Mouse (Mus musculus): ENCODE measurements at regions not wholly inside any gene's neighbourhood (a gene's known extent, or its start where the extent isn't known, plus 50 kb on each side); places are given as distances from the start of the nearest gene placed in this dataset.
"Not testable (repeated sequence)": the region's sequence is repeated elsewhere in the genome, so short reads cannot be mapped to it uniquely, and the experiment has no call there.

DNA sequence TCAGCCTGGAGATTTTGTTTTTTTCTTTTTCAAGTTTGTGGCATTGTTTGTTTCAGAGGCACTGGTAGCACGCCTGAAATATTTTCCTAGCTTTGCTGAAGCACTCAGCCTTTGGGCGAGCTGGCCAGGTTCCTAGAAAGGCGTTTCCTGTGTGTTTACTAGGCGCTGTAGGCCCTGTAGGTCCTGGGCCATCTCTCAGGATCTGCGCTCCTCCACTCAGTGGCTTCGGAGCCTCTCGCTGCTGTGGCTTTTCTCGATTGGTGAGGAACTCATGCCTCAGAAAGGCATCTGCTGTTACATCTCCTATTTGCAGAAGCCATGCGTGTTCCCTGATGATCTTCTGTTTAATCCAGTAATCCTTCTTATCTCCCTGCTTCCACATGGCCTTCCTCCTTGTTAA lies 188.0 kb upstream of the Plcz1 start:
- no peak for DNase-seq (ENCODE audit: low spot score)

DNA sequence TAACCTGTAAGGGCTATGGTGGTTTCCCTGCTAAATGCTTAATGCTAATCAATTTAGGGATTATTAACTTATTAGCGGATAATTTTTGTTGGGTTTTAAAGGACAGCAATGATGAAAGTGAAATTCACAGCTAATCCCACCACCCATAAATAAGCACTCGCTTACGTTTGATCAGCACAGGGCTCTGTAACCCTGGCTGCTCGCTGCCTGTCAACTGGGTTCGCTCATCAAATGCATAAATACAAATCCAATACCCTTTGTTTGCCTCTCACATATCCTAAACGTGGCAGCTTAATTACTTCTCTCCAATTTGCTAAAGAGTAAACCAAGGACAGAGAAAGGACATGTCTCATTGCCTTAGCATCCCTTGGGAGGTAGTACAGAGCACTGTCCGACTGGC lies 187.5 kb upstream of the Plcz1 start:
- no peak for DNase-seq (ENCODE audit: low spot score)

DNA sequence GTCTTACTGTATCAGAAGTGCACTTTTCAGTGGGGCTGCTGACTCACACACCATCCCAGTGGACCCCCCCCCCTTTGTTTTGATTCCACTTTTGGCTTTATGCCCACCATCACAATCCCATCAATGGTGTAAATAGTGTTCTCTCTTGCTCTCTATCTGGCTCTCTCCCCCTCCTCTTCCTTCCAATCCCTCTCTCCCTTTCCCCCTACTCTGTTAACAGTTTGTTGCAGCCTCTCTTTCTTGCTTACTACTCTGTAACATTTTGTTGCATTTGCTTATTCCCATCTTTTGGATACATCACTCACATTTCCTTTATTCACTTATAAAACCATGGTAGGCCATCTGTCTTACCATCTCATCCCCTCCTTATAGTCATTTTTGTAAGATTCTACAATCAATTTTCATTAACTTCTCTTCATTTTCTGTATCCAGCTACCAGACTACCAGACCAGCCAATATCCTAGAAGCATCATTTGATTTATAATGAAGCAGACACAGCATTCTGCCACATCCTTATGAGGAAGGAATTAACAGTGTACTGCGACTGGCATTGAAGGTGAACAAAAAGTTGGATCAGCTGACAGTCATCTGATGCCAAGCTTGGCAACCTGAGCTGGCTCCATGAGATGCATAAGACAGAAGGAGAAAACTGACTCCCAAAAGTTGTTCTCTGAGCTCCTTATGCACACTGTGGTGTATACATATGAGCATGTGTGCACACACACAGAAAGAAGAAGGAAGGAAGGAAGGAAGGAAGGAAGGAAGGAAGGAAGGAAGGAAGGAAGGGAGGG lies 181.5 kb upstream of the Plcz1 start:
- DNase-seq (ENCODE audit: low spot score) = no peak

DNA sequence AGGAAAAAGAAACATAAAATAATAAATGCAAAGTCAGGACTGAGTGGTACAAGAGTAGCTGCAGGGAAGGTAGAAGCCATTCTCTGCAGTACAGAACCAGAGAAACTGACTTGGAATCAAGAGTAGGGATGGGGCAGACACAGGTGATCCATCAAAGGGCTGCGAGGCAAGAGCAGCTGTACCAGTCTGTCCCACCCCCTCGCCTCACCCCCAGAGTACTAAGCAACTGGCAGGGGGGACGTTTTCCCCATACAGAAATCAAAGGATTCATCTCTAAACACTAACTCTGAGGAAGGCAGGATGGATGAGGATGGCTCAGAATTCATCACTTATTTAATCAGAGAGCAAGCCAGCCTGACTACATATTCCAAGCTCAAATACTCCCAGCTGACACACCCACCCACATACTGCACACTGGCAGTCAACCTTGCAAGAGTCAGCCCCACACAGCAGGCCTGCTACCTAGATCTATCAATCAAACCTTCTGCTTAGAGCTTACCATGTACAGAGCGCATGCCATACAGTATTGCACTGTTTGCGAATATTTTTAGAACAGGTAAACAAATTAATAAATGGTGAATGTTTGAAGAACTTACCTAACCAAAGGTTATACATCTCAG lies 180.5 kb upstream of the Plcz1 start:
- no peak for DNase-seq (ENCODE audit: low spot score)

DNA sequence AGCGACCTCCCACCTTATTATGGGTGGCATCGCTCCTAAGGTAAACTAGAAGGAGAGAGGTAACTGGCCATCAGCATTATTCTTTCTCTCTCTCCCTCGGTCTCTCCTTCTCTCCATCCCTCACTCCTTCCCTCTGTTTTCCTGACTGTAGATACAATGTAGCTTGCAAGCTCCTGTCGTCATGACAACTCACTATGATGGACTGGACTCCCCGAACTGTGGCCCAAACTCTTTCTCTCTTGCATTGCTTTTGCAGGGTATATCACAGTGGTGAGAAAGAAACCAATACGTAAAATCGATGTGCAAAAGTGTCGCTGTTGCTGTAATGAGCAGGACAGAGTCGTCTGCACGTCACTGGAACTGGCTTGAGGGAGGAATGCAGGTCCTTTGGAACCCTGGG lies 177.5 kb upstream of the Plcz1 start:
- no peak for DNase-seq (ENCODE audit: low spot score)

DNA sequence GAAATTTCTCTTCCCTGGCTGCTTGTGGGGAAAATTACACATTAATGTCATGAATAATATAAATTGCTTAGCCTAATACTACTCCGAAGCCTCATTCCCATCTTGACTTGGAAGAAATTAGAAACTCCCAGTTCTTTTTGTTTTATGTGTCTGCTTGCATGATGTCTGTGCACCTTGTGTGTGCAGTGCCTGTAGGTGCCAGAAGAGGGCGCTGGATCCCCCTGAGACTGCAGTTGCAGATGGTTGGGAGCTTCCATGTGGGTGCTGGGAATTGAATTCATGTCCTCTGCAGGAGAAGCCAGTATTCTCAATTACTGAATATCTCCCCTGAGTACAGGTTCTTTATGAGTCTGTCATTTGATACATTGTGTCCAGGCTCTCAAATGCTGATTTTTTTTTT lies 171.1 kb upstream of the Plcz1 start:
- DNase-seq (ENCODE audit: low spot score) = no peak

DNA sequence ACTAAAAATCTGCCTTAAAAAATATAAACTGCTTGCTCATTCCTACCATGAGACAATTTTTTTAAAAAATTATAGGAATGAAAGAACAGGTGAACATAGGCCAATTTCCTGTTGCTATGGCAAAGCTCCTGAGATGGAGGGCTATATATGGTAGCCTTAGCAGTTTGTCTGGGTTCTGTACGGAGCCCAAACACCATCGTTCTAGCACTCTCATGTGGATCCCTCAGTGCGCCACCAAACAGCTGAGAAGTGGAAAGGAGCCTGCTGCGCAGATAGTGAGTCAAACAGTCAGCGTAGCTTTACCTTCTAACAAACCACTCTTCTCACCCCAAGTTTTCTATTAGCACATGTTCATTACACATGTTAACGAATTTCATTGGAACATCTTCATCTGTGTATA lies 168.9 kb upstream of the Plcz1 start:
- DNase-seq (ENCODE audit: low spot score) = no peak

DNA sequence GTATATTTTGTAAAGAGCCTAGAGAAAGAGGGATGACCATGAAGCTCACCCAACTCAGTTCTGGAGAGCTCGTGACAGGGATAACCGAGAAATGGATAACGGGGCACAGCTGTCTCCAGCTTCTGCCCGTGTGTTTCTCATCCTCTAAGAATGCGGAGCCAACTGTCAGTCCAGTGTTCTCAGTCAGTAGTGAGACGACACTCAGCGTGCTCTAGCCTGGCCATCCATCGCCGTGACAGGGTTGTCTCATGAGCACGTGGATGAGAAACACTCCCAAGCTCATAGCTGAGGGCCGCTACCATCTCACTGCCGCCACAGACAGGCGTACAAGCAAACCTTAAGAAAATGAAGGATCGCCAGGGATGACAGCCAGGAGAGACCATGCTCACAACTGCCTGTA lies 167.8 kb upstream of the Plcz1 start:
- no peak for DNase-seq (ENCODE audit: low spot score)

DNA sequence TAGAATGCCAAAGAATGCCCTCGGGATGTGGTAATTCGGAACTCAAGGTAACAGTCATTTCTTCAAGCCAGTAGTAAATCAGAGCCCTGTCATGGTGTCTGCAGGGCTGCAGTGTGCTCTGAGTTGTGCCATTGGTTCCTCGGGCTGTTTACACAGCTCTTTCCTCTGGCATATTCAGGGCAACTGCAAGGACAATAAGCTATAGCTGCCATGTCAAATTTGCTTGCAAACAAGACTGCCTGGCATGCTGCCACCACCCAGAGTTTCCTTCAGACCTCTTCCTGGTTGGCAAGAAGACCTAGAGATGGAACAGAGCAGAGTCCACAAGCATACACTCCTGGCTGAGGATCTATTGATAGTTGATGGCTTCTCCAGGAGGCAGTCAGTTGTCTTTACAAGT lies 167.1 kb upstream of the Plcz1 start:
- no peak for DNase-seq (ENCODE audit: low spot score)

DNA sequence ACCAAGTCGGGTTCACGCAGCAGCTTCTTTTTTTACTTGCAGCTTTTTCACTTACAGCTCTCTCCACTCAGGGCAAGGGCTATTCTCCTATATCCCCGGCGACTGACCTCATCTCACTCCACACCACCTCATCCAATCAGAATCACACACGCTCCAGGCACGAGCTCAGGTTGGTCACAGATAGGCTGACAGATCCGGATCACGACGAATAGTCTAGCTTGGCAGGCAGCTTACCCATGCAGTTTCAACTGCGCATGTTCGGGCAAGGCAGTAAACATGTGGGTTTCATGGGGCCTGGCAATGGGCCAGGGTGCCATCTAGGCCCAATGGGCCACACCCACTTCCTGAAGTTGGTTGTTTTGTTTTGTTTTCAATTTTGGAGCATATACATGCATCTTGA lies 165.4 kb upstream of the Plcz1 start:
- DNase-seq (ENCODE audit: low spot score) = not testable (repeated sequence)

DNA sequence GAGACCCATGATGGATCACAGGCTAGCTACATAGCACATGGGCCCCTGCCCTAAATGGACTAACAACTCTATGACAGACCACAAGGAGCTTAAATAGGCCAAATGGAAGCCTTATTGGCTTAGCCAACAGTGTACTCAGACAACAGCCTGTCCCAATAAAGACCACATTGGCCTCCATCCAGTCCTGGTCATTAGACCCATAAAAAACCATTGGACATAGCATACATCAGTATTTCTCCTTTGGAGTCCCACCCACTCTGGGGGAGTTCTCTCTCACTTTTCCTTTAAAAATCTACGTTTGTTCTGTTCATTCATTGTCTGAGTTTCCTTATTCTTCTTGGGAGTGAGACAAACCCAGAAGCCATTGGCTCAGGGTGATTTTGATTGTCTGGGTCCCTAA lies 160.1 kb upstream of the Plcz1 start:
- no peak for DNase-seq (ENCODE audit: low spot score)

DNA sequence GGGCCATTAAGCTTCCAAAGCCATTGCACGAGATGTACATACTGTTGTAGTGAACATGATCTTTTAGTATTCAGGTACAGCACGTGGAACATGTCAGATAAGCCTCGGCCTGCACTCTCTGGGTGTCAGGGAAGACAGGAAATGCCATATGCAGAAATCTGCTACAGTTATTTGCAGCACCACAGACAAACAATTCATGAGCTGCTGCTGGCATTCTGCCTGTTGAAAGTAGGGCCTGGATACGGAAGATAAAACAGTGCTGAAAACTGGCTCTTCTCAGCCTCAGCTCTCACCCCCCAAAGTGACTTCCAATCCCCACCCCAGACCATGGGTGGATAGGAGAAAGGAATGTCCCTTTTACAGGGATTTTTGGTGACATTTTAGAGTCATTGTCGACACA lies 159.1 kb upstream of the Plcz1 start:
- DNase-seq (ENCODE audit: low spot score) = no peak

DNA sequence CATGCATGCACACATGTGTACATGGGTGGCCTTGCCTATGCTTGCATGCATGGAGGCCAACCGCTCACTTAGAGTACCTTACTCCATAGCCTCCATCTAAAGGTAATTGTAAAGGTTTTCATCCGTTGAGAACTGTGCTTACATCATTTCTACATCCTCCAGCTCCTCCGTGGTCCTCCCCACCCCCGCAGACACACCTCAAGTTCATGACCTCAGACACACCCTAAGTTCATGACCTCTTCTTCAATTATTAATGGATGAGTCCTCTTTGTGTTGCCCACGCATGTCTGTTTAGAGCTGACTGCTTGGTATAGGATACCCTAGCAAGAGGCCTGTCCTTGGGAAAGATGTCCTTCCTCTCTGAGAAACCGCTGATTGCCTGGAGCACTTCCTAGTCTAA lies 156.8 kb upstream of the Plcz1 start:
- no peak for DNase-seq (ENCODE audit: low spot score)

DNA sequence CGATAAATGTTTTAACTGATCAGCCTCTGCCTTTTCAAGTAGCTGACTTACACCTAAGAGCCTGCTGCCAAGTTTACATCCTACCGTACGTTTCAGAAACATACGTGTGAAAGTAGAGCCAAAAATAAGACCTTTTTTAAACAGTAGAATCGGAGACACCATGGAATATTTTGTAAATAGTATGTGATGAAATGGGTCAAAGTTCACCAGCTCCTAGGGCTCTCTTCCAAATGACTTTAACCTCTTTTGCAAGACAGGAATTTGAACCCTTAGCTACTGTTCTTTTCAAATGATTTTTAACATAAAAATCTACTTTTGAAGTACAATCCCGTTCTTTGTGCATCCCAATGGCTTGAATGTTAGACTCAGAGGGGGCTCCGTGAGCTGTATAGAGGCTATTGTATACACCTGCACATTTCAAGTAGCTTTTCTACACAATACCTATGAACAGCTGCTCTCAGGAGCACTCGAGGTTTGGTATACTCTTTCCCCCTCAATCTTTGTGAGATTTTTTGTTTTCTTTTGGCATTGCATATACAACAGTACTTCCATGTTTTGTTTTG lies 155.9 kb upstream of the Plcz1 start:
- DNase-seq (ENCODE audit: low spot score) = no peak

DNA sequence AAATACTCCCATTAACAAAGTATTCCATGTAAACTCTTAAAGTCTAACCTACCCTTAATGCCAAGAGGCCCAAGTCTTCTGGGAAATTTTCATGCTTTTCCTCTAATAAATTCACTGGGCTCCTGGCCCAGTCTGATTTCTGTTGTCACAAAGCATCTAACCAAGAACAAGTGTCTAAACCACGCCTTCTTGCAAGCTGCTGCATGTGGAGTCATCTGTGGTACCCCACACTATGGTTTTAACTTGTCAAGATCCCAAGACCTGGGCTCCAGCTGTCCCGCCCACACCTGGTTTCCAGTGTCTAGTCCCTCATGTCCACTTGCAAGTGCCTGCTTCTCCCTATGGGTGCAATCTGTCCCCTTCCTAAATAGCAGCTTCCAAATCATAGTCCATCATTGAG lies 153.0 kb upstream of the Plcz1 start:
- no peak for DNase-seq (ENCODE audit: low spot score)

DNA sequence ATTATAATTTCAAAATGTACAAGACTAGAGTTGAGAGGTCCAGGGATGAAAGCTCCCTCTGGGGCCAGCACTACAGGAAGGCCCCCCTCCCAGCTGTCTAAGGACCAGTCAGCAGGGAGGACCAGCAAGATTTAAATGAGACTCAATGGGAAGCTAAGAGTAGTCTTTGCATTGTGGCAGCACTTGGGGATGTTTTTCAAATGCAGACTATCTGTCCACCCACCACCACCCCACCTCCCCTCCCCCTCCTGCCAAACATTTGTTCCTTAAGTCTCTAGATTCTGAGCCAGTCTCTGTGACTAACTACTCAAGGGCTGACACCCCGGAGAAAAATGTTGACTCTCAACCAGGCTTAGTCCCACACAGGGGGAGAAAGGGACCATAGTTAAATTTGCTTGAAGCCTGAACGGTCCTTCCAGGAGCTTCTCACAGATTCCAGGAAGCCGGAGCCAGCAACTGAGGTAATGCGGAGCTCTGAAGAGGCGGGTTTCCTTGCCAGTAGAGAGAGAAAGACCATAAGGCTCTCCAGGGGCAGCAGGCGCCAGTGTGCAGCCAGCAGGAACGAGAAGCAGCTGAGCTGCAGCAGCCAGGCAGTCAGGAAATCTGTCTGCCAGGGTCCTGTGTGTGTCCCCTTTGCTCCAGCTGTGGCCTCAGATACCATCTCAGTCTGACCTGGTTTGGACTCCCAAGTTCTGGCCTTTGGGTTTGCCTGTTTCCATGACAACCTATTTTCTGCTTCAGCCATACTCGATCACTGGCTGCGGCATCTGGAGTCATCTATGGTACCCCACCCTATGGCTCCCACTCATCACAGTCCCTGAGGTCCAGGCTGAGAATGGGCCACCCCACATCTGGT lies 152.1 kb upstream of the Plcz1 start:
- DNase-seq (ENCODE audit: low spot score) = no peak

DNA sequence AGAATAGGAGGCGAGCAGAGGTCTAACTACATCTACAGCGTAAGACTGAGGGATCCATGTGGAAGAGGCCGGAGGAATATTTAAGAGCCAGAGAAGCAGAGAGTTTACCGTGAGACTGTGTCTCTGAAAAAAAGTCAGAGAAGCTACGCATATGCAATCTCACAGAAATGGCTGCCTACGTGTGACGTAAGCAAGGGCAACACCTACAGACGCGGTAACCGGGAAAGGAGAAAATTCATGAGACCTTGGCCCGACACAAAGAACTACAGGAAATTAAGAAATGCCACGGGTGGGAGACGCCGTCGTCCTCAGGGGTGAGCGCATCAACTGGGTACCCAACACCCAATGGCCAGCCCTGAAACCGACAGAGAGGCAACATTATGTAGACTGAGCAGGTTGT lies 151.3 kb upstream of the Plcz1 start:
- no peak for DNase-seq (ENCODE audit: low spot score)

DNA sequence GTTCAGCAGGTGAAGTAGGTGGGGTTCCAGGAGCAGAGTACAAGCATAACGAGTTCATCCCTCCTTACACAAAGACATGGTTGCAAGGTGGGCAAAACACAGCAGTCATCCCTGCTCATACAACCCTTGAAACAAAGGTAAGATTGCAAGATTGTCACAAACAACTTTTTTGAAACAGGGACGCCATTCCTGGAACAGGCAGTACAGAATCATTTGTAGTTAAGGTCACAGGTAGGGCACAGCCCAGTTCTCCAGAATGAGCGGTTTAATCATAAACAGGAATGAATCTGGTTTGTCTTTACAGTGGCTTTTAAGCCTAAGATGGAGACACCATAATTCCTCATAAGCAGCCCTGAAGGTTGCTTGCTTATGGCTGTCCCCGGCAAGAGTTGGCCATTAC lies 150.1 kb upstream of the Plcz1 start:
- DNase-seq (ENCODE audit: low spot score) = no peak

DNA sequence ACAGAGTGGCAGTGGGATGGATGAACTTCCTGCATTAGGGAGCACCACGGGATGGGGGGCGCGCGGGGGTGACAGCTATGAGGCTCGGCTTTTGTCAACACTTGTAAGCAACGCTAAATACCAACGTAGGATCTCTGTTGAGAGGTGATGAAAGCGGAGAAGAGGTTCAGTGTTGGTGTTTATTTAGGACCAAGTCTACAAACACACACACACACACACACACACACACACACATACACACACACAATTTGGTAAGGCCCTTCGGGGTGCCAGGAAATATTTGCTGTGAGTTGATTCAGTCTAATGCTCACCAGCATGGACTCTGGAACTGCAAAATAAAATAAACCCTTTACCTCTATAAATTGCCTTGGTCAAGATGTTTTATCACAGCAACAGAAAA lies 148.3 kb upstream of the Plcz1 start:
- no peak for DNase-seq (ENCODE audit: low spot score)

DNA sequence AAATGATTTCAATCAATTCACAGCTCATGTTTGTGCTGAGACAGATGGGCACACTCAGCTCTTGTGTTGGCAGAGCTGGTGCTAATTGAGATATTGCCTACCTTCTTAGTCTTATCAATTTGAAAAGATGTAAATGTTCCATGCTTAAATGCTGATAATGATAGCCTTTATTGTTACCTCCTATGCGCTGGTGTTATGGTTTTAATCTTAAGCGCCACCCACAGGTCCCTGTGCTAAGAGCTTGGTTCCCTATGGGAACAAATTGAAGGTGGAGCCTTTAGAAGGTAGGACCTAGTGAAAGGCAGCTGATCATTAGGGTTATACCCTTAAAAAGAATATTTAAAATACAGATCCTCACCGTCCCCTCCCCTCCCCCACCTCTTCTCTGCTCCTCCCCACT lies 146.5 kb upstream of the Plcz1 start:
- DNase-seq (ENCODE audit: low spot score) = no peak

DNA sequence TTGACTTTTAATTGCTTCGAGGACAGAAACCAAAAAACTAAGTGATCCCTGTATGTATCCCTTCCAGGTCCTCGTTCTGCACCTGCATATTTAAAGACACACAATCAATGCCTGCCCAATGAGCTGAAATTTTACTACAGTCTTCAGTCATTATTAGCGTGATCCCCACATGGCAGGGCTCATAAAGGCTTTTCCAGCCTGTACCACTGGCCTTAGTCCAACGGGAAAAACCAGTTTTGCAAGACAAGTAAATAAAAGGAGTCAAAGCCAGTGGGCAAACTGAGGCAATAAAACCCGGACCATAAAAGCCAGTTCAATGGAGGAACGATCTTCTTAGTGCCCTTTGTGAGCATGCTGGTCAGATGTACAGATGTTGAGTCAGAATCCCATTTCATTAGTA lies 145.8 kb upstream of the Plcz1 start:
- DNase-seq (ENCODE audit: low spot score) = no peak

DNA sequence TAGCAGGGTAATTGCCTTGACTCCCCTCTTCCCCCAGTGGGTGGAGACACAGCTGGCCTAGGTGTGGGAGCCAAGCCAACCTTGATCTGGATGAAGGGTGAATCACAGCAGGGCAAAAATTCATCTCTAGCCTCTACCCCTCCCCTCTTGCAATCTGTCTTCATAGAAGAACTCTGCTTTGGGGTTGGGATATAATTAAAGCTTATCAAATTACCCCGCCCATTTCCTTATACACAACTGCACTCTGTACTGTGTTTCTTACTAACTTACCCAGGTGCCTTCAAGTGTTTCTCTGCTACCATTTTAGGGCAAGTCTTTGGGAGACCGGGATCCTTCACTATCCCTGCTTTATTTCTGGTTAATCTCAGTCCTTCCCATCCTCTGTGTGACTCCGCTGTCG lies 138.7 kb upstream of the Plcz1 start:
- DNase-seq (ENCODE audit: low spot score) = no peak

Data from thymus, postnatal 0 days (tissue).